Mouse (Mus musculus): ENCODE results near the gene P4ha1. TPM values are rescaled to one million over a fixed set of nuclear protein-coding genes. Genes with fewer than 3 reads are reported as not detected.
"Not testable (repeated sequence)": the region's sequence is repeated elsewhere in the genome, so short reads cannot be mapped to it uniquely, and the experiment has no call there.

Gene P4ha1
- polyA plus RNA-seq, 1 experiment: 18.8 TPM

DNA sequence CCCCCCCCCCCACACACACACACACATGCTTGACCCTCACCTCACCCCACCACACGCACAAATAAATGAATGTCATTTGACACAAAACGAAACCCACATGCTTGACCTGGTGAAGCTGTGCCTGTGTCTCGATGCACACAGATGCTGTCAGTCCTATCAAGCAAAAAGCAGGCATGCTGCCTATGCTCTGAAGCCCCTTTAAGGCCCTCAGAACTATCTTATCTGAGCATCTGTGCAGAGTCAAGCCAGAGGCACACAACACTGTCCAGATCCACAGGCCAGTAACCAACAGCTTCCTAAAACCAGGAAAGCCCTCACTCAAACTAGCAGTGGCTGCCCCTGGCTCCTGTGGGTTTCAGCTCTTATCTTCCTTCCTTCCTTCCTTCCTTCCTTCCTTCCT is 35.4 kb upstream of the P4ha1 start:
- DNase-seq: no peak
- TF ChIP-seq POLR2A (IDR thresholded peaks at IDR 0.05; ENCODE audit: borderline replicate concordance, insufficient read depth, low read length) (no peak), CTCF (IDR thresholded peaks at IDR 0.05; ENCODE audit: borderline replicate concordance, insufficient read depth, low read depth, low read length) (no peak)
- Histone ChIP-seq H3K27ac (ENCODE audit: insufficient read depth, low read length) (no peak overlapping the region), H3K4me3 (replicated peaks; ENCODE audit: insufficient read depth, low read depth, low read length) (no peak overlapping the region), H3K27me3 (ENCODE audit: control insufficient read depth, insufficient read depth, low read length) (no peaks in the 10 kb centered on the region), H3K4me1 (ENCODE audit: control insufficient read depth, insufficient read depth, low read length) (no peaks in the 10 kb centered on the region)
- 72% methylated on average over 3 of the region's 3 CpGs for WGBS

DNA sequence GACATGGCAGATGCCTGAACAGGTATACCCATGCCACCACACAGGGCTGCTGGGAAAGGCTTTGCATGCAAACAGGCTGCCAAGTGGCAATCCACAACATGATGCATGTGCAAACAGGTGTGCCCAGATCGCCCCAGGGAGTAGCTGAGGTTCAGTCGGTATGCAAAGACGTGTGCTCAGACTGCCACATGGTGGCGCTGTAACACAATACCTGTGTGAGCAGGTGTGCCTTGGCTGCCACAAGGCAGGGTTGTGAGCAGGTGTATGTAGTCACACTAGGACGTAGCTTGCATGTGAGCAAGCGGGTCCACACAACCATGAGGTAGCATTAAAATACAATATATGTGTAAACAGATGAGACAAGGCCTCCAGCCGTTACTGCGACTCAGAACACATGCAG is 34.0 kb upstream of the P4ha1 start:
- TF ChIP-seq CTCF (IDR thresholded peaks at IDR 0.05; ENCODE audit: borderline replicate concordance, insufficient read depth, low read depth, low read length) (peak; percentile 52), POLR2A (IDR thresholded peaks at IDR 0.05; ENCODE audit: borderline replicate concordance, insufficient read depth, low read length) (no peak)
- WGBS: 51% methylated on average over 8 of the region's 8 CpGs
- no peak overlapping the region for H3K4me3 ChIP-seq (replicated peaks; ENCODE audit: insufficient read depth, low read depth, low read length)
- DNase-seq: no peak
- no peak overlapping the region for H3K27ac ChIP-seq (ENCODE audit: insufficient read depth, low read length)
- H3K27me3 ChIP-seq (ENCODE audit: control insufficient read depth, insufficient read depth, low read length): no peaks in the 10 kb centered on the region
- H3K4me1 ChIP-seq (ENCODE audit: control insufficient read depth, insufficient read depth, low read length): no peaks in the 10 kb centered on the region

DNA sequence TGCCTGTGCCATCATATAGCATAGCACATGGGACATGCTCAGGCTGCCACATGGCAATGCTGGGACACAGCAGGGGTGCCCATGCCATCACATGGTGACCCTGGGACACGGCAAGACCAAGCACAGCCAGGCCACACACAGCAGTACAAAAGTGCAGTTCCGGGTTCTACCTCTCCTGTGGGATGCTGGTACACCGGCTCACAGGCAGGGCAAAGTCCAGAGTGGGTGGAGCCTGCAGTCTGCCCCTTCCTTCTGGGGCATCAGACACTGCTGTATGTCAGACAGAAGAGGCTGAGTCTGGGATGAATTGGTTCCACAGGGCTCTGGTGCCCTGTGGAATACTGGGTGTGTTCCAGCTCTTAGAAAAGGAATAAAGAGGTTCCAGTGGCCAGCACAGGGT is 31.6 kb upstream of the P4ha1 start:
- 32% methylated on average over 3 of the region's 3 CpGs for WGBS
- no peak overlapping the region for H3K27ac ChIP-seq (ENCODE audit: insufficient read depth, low read length)

DNA sequence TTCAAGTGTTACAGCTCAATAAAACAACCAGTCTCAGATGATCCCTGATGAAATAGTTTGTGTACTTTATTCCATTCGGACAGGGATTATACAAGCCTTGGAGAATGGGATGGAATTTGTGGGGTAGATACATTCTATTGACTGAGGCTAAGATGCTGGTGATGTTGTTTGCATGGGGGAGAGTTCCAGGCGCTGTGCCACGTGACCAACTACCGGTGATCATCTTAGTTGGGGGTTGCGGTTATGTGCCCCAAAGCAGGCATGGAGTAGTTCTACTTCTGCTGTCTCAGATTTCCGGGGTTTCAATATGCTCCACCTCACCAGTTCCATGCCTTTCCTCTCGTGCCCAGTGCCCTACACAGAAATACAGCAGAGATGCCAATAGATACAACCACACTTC is 31.0 kb upstream of the P4ha1 start:
- WGBS: 80% methylated on average over 7 of the region's 7 CpGs
- Histone ChIP-seq H3K27me3 (ENCODE audit: control insufficient read depth, insufficient read depth, low read length) (no peaks in the 10 kb centered on the region), H3K27ac (ENCODE audit: insufficient read depth, low read length) (no peak overlapping the region), H3K4me3 (replicated peaks; ENCODE audit: insufficient read depth, low read depth, low read length) (no peak overlapping the region), H3K4me1 (ENCODE audit: control insufficient read depth, insufficient read depth, low read length) (no peaks in the 10 kb centered on the region)
- DNase-seq: no peak
- TF ChIP-seq CTCF (IDR thresholded peaks at IDR 0.05; ENCODE audit: borderline replicate concordance, insufficient read depth, low read depth, low read length) (no peak), POLR2A (IDR thresholded peaks at IDR 0.05; ENCODE audit: borderline replicate concordance, insufficient read depth, low read length) (no peak)

More for the DNA sequence above, 31.6 kb upstream of the P4ha1 start:
- Histone ChIP-seq H3K4me3 (replicated peaks; ENCODE audit: insufficient read depth, low read depth, low read length) (no peak overlapping the region), H3K27me3 (ENCODE audit: control insufficient read depth, insufficient read depth, low read length) (no peaks in the 10 kb centered on the region), H3K4me1 (ENCODE audit: control insufficient read depth, insufficient read depth, low read length) (no peaks in the 10 kb centered on the region)
- TF ChIP-seq POLR2A (IDR thresholded peaks at IDR 0.05; ENCODE audit: borderline replicate concordance, insufficient read depth, low read length) (no peak), CTCF (IDR thresholded peaks at IDR 0.05; ENCODE audit: borderline replicate concordance, insufficient read depth, low read depth, low read length) (no peak)
- no peak for DNase-seq

DNA sequence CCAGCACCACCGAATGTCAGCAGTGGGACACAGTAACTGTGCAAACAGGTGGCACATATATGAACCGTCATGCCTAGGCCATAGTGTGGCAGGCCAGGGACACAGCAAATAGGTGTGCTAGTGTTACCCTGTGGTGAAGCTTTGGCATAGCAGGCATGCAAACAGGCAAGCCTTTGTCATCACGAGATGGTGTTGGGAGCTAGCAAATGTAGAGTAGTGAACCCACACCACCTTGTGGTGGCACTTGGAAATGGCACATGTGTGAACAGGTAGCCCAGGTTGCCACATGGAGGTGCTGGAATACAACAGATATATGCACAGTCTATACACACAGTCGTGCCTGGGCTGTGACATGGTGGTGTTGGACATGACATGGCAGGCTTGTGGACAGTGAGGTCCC is 30.5 kb upstream of the P4ha1 start:
- peak; percentile 68 to 79 for DNase-seq
- H3K27ac ChIP-seq (ENCODE audit: insufficient read depth, low read length): no peak overlapping the region
- TF ChIP-seq POLR2A (IDR thresholded peaks at IDR 0.05; ENCODE audit: borderline replicate concordance, insufficient read depth, low read length) (no peak), CTCF (IDR thresholded peaks at IDR 0.05; ENCODE audit: borderline replicate concordance, insufficient read depth, low read depth, low read length) (peak; percentile 91)
- H3K27me3 ChIP-seq (ENCODE audit: control insufficient read depth, insufficient read depth, low read length): no peaks in the 10 kb centered on the region
- H3K4me1 ChIP-seq (ENCODE audit: control insufficient read depth, insufficient read depth, low read length): no peaks in the 10 kb centered on the region
- 23% methylated on average over 4 of the region's 4 CpGs for WGBS
- no peak overlapping the region for H3K4me3 ChIP-seq (replicated peaks; ENCODE audit: insufficient read depth, low read depth, low read length)

DNA sequence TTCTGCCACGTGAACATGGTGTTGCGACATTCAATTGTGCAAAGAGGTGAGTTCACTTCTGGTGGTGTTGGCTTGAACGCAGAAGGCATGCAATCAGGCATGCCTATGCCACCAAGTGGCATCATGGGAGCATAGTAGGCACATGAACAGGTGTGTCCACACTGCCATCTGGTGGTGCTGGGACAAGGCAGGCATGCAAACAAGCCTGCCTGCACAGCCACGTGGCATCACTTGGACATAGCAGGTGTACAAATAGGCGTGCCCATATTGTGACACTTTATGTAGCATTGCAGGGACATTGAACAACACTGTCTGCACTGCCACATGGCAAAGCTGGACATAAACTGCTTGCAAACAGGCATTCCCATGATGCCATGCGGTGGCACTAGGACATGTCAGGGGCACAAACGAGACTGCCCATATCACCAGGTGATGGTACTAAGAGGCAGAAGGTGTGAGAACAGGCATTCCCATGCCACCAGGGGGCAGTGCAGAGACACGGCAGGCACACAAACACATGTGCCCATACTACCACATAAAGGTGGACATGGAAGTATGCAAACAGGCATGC is 27.8 kb upstream of the P4ha1 start:
- Histone ChIP-seq H3K27ac (ENCODE audit: insufficient read depth, low read length) (no peak overlapping the region), H3K27me3 (ENCODE audit: control insufficient read depth, insufficient read depth, low read length) (no peaks in the 10 kb centered on the region), H3K4me1 (ENCODE audit: control insufficient read depth, insufficient read depth, low read length) (no peaks in the 10 kb centered on the region), H3K4me3 (replicated peaks; ENCODE audit: insufficient read depth, low read depth, low read length) (no peak overlapping the region)
- 34% methylated on average over 8 of the region's 8 CpGs for whole genome bisulfite sequencing
- TF ChIP-seq CTCF (IDR thresholded peaks at IDR 0.05; ENCODE audit: borderline replicate concordance, insufficient read depth, low read depth, low read length) (peak; percentile 77), POLR2A (IDR thresholded peaks at IDR 0.05; ENCODE audit: borderline replicate concordance, insufficient read depth, low read length) (no peak)
- DNase-seq: peak; percentile 42 to 49

DNA sequence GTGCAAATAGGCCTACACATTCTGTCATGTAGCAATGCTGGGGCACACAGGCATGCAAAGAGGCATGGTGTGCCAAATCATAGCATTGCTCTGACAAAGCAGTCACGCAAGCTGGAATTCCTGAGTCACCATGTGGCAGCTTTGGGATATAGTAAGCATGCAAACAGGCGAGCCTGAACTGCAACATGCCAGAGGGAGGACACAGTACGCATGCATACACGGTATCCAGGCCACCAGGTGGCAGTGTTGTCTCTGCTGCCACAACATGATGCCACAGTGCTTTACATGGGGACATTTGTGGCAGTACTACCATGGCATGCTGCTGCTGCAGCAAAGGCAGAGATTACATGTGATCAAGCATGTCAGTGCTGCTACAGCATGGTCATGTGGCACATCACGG is 26.8 kb upstream of the P4ha1 start:
- Histone ChIP-seq H3K4me3 (replicated peaks; ENCODE audit: insufficient read depth, low read depth, low read length) (no peak overlapping the region), H3K27ac (ENCODE audit: insufficient read depth, low read length) (no peak overlapping the region), H3K4me1 (ENCODE audit: control insufficient read depth, insufficient read depth, low read length) (no peaks in the 10 kb centered on the region), H3K27me3 (ENCODE audit: control insufficient read depth, insufficient read depth, low read length) (no peaks in the 10 kb centered on the region)
- DNase-seq: peak; percentile 47 to 53
- TF ChIP-seq CTCF (IDR thresholded peaks at IDR 0.05; ENCODE audit: borderline replicate concordance, insufficient read depth, low read depth, low read length): peak; percentile 73
- TF ChIP-seq POLR2A (IDR thresholded peaks at IDR 0.05; ENCODE audit: borderline replicate concordance, insufficient read depth, low read length): no peak
- 21% methylated on average over 5 of the region's 5 CpGs for WGBS

DNA sequence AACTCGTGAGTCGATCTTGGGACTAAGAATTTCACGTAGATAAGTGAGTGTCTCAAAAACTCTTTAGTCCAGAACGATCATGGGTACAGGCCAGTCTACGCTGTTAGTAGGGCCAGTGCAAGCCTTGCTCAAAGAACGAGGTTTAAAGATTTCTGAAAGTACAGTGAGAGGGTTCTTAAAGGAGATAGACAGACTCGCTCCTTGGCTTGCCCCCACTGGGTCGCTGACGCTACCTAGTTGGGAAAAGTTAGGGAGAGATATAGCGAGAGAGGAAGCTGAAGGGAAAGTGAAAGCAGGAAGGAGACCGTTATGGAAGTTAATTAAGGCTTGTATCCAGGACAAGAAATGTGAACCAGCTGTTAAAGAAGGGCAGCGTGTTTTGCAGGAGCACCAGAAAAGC is 20.4 kb upstream of the P4ha1 start:
- not testable (repeated sequence) for H3K4me3 ChIP-seq (replicated peaks; ENCODE audit: insufficient read depth, low read depth, low read length); H3K27ac ChIP-seq (ENCODE audit: insufficient read depth, low read length); DNase-seq; H3K27me3 ChIP-seq (ENCODE audit: control insufficient read depth, insufficient read depth, low read length); H3K4me1 ChIP-seq (ENCODE audit: control insufficient read depth, insufficient read depth, low read length)
- WGBS: 93% methylated on average over 12 of the region's 12 CpGs
